Mouse (Mus musculus) midbrain, embryonic 15.5 days (tissue): ENCODE measurements around the gene Prss38. TPM values are rescaled to one million over a fixed set of nuclear protein-coding genes. Genes with fewer than 3 reads are reported as not detected.

Experiments
- ATAC-seq: fragments of 200-750 bp; cut with Nextera tagmentation; replicated peaks from 2 replicates; pipeline ENCODE4 v1.8.0; 2017; ENCODE audit warnings: moderate TSS enrichment
- H3K27ac ChIP-seq: fragments of 300-500 bp; sonication (generic); 2 replicates; pipeline ENCODE4 v1.5.1; 2015; ENCODE audit warnings: mild to moderate bottlenecking, inconsistent platforms
- H3K27me3 ChIP-seq: fragments of 300-500 bp; sonication (generic); replicated peaks from 2 replicates; pipeline ENCODE4 v1.6.1; 2015; ENCODE audit warnings: inconsistent platforms
- H3K36me3 ChIP-seq: fragments of 300-500 bp; sonication (generic); replicated peaks from 2 replicates; pipeline ENCODE4 v1.6.1; 2015; ENCODE audit warnings: inconsistent platforms
- H3K4me1 ChIP-seq: fragments of 300-500 bp; sonication (generic); 2 replicates; pipeline ENCODE4 v1.6.1; 2015; ENCODE audit warnings: inconsistent platforms
- H3K4me2 ChIP-seq: fragments of 300-500 bp; sonication (generic); 2 replicates; pipeline ENCODE4 v1.6.1; 2015; ENCODE audit warnings: inconsistent platforms, mild to moderate bottlenecking, moderate library complexity
- H3K4me3 ChIP-seq: fragments of 300-500 bp; sonication (generic); 2 replicates; pipeline ENCODE4 v1.5.1; 2015; ENCODE audit warnings: mild to moderate bottlenecking, inconsistent platforms
- H3K9ac ChIP-seq: fragments of 300-500 bp; sonication (generic); 2 replicates; pipeline ENCODE4 v1.6.1; 2015; ENCODE audit warnings: mild to moderate bottlenecking, inconsistent platforms
- H3K9me3 ChIP-seq: fragments of 300-500 bp; sonication (generic); 2 replicates; pipeline ENCODE4 v1.6.1; 2016; ENCODE audit warnings: inconsistent platforms
- WGBS: fragments of 180-500 bp; shearing (Covaris S2); methylation state at CpG from one replicate; pipeline ENCODE4 v1.1.7; 2015; ENCODE audit warnings: mixed read lengths; 5-methylcytosine and 5-hydroxymethylcytosine counted together
- polyA plus RNA-seq: library from polyadenylated mRNA; unstranded; fragments of >200 nt; fragmentation: Nextera tagmentation; extraction: Ambion mirVana; gene quantifications from 2 replicates; pipeline ENCODE4 v1.2.1, GENCODE M21; 2015

Prss38 gene
- polyA plus RNA-seq, 1 experiment from 2014 or later = 0.18 TPM

GRCm38 (mm10) chr11:59336381-59336780 is 39.1 kb downstream of the Prss38 start:
- no peak for ATAC-seq
- H3K4me1 ChIP-seq = no peaks in the 10 kb centered on the region
- WGBS = 6% methylated on average over 1 of the region's 1 CpGs

GRCm38 (mm10) chr11:59335942-59336341 is 39.5 kb downstream of the Prss38 start:
- 52% methylated on average over 2 of the region's 2 CpGs for WGBS
- Histone ChIP-seq H3K9ac (no peak overlapping the region), H3K4me3 (no peak overlapping the region)

More at GRCm38 (mm10) chr11:59336381-59336780, 39.1 kb downstream of the Prss38 start:
- no peaks in the 10 kb centered on the region for H3K9me3 ChIP-seq
- H3K4me2 ChIP-seq = no peak overlapping the region
- no peak overlapping the region for H3K9ac ChIP-seq
- no peak overlapping the region for H3K4me3 ChIP-seq
- H3K27ac ChIP-seq = no peak overlapping the region
- 0 out of 2 replicates have a peak, but pooled peaks cover 3% of the 10 kb centered on the region for H3K27me3 ChIP-seq
- H3K36me3 ChIP-seq = no peaks in the 10 kb centered on the region

GRCm38 (mm10) chr11:59335150-59335549 is 40.3 kb downstream of the Prss38 start:
- H3K4me3 ChIP-seq = no peak overlapping the region
- WGBS = 80% methylated on average over 4 of the region's 4 CpGs
- H3K27ac ChIP-seq = no peak overlapping the region
- H3K4me1 ChIP-seq = peaks cover 2% of the 10 kb centered on the region; the same call in 1 of the 2 replicates
- H3K9me3 ChIP-seq = no peaks in the 10 kb centered on the region
- H3K27me3 ChIP-seq = 0 out of 2 replicates have a peak, but pooled peaks cover 3% of the 10 kb centered on the region
- H3K36me3 ChIP-seq = no peaks in the 10 kb centered on the region
- H3K9ac ChIP-seq = no peak overlapping the region
- H3K4me2 ChIP-seq = no peak overlapping the region
- ATAC-seq = no peak

More at GRCm38 (mm10) chr11:59335942-59336341, 39.5 kb downstream of the Prss38 start:
- Histone ChIP-seq H3K4me2 (no peak overlapping the region), H3K4me1 (no peaks in the 10 kb centered on the region), H3K36me3 (no peaks in the 10 kb centered on the region), H3K27ac (no peak overlapping the region), H3K27me3 (0 out of 2 replicates have a peak, but pooled peaks cover 3% of the 10 kb centered on the region), H3K9me3 (no peaks in the 10 kb centered on the region)
- ATAC-seq = no peak

GRCm38 (mm10) chr11:59332938-59333337 is 42.5 kb downstream of the Prss38 start:
- H3K36me3 ChIP-seq = no peaks in the 10 kb centered on the region
- no peak overlapping the region for H3K4me2 ChIP-seq
- no peak overlapping the region for H3K4me3 ChIP-seq
- 0 out of 2 replicates have a peak, but pooled peaks cover 3% of the 10 kb centered on the region for H3K27me3 ChIP-seq
- no peaks in the 10 kb centered on the region for H3K9me3 ChIP-seq
- no peak overlapping the region for H3K27ac ChIP-seq
- WGBS = 33% methylated on average over 9 of the region's 9 CpGs
- peaks cover 13% of the 10 kb centered on the region for H3K4me1 ChIP-seq
- no peak for ATAC-seq
- H3K9ac ChIP-seq = no peak overlapping the region

DNA sequence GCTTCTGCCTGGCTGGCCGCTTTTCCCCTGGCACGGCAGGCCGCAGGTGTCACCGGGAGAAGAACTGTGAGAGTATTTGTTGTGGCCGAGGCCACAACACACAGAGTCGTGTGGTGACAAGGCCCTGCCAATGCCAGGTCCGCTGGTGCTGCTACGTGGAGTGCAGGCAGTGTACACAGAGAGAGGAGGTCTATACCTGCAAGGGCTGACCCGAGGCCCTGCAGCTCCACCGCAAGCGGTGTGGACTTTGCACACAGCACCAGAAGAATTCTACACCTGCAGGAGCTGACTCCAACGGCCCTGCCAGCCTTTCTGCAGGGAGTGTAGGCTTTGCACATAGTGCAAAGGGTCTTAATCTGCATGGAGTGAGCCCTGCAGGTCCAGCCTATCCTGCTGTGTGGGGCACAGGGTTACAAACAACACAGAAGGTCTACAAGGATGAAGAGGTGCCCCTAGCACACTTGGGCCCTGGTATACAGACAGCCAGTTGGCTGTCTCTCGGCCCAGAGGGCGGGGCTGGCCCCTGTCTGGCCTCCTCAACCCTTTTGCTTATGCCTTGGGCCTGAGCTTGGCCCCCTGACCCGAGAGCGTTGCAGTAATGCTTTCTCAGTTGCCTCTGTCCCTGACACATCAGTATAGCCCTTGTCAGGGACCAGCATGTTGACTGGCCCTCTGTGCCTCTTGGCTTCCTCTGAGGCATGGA is 44.1 kb downstream of the Prss38 start:
- Histone ChIP-seq H3K4me1 (peaks cover 13% of the 10 kb centered on the region), H3K27me3 (0 out of 2 replicates have a peak, but pooled peaks cover 3% of the 10 kb centered on the region), H3K9ac (no peak overlapping the region), H3K4me2 (no peak overlapping the region), H3K9me3 (no peaks in the 10 kb centered on the region), H3K27ac (no peak overlapping the region), H3K4me3 (no peak overlapping the region), H3K36me3 (no peaks in the 10 kb centered on the region)
- 78% methylated on average over 16 of the region's 16 CpGs for WGBS
- ATAC-seq = no peak

DNA sequence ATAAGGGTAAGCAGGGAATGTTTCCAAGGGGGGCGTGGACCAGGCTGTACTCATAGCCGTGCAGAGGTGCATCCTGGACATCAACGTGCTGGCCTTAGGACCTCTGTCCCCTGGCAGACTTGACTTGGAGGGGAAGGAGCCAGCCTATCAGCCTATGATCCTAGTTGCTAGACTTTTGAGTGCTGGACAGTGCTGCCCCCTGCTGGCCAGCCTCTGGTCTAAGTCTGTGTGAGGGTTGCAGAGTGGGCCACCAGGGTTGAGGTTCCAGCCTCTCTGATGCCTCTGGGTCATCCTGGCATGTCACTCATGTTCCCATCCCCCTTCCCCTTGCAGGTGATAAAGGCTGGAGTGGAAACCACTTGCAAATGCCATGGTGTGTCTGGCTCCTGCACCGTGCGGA is 44.9 kb downstream of the Prss38 start:
- H3K27me3 ChIP-seq = 0 out of 2 replicates have a peak, but pooled peaks cover 3% of the 10 kb centered on the region
- H3K4me2 ChIP-seq = no peak overlapping the region
- no peaks in the 10 kb centered on the region for H3K36me3 ChIP-seq
- peaks cover 13% of the 10 kb centered on the region for H3K4me1 ChIP-seq
- H3K9me3 ChIP-seq = no peaks in the 10 kb centered on the region
- WGBS = 43% methylated on average over 5 of the region's 5 CpGs
- H3K4me3 ChIP-seq = no peak overlapping the region
- H3K9ac ChIP-seq = no peak overlapping the region
- H3K27ac ChIP-seq = no peak overlapping the region
- 0 out of 2 replicates have a peak, but pooled peaks have one; percentile 49 for ATAC-seq

DNA sequence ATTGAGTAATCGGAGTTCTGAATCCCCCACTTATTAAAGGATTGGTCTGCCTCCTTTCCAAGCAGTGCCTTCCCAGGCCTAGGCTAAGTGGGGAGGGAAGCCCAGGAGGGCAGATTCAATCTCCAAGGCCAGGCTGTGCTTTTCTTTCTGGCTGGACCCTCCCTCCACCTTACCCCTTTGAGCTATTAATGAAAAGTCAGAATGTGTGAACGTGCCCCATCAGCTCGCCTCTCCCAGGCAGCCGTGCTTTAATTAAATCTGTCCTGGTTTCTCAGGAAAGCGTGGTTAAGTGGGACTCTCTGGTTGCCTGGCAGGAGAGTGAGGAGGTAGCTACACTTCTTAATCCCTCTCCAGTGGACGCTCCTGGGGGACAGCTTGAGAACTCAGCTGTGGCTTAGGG is 45.8 kb downstream of the Prss38 start:
- Histone ChIP-seq H3K27ac (peak overlapping the region; percentile 0; the same call in 1 of the 2 replicates), H3K9me3 (no peaks in the 10 kb centered on the region), H3K4me2 (no peak overlapping the region), H3K9ac (no peak overlapping the region), H3K4me1 (peaks cover 13% of the 10 kb centered on the region), H3K36me3 (no peaks in the 10 kb centered on the region), H3K27me3 (0 out of 2 replicates have a peak, but pooled peaks cover 3% of the 10 kb centered on the region), H3K4me3 (no peak overlapping the region)
- WGBS = 4% methylated on average over 6 of the region's 6 CpGs
- ATAC-seq = 0 out of 2 replicates have a peak, but pooled peaks have one; percentile 57

DNA sequence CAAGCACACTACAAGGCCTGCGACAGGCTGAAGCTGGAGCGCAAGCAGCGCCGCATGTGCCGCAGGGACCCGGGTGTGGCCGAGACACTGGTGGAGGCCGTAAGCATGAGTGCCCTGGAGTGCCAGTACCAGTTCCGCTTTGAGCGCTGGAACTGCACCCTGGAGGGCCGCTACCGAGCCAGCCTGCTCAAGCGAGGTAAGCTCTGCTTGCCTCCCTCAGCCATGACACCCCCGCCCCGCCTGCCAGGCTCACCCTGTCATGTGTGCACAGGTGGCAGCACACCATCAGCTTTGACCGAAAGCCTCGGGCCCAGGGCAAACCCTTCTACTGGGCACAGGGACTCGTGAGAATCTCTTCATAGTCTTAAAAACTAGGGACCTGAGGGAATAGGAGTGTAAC is 47.8 kb downstream of the Prss38 start:
- Histone ChIP-seq H3K36me3 (no peaks in the 10 kb centered on the region), H3K9me3 (no peaks in the 10 kb centered on the region), H3K27ac (no peak overlapping the region), H3K27me3 (0 out of 2 replicates have a peak, but pooled peaks cover 3% of the 10 kb centered on the region), H3K4me2 (no peak overlapping the region), H3K4me1 (peaks cover 13% of the 10 kb centered on the region), H3K4me3 (no peak overlapping the region), H3K9ac (no peak overlapping the region)
- WGBS = 88% methylated on average over 18 of the region's 18 CpGs
- ATAC-seq = no peak

GRCm38 (mm10) chr11:59324777-59325176 is 50.7 kb downstream of the Prss38 start:
- Histone ChIP-seq H3K4me3 (no peak overlapping the region), H3K4me2 (no peak overlapping the region), H3K27ac (no peak overlapping the region), H3K9me3 (no peaks in the 10 kb centered on the region), H3K36me3 (no peaks in the 10 kb centered on the region), H3K27me3 (no peaks in the 10 kb centered on the region), H3K9ac (no peak overlapping the region), H3K4me1 (peaks cover 8% of the 10 kb centered on the region)
- 80% methylated on average over 5 of the region's 5 CpGs for WGBS
- ATAC-seq = no peak

DNA sequence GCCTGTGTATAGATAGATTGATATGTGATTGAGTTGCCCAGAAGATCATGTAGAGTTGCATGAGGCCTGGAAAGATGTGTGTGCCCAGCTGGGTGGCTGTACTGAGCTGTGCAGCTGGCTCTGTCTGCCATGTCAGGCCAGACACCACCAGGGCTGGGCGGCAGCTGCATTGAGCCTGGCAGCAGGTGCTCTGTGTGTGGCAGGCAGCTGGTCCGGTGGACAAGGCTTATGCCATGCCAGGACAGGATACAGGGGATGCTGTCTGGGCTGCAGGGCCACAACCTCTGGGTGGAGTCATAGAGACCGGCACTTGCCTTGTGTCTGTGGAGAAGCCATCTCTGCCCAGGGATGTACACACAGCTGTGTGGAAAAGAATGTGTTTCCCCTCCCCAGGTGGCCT is 52.5 kb downstream of the Prss38 start:
- Histone ChIP-seq H3K27ac (no peak overlapping the region), H3K9ac (no peak overlapping the region), H3K27me3 (no peaks in the 10 kb centered on the region), H3K4me2 (no peak overlapping the region), H3K36me3 (no peaks in the 10 kb centered on the region), H3K9me3 (no peaks in the 10 kb centered on the region), H3K4me1 (no peaks in the 10 kb centered on the region), H3K4me3 (no peak overlapping the region)
- no peak for ATAC-seq
- 73% methylated on average over 3 of the region's 3 CpGs for WGBS
